Comparison of ENCODE assay signal across 8 mouse cellular contexts in genomic region chr4:48042466-48042785, GRCm38 (mm10). TPM values are rescaled to one million over a fixed set of nuclear protein-coding genes. Genes with fewer than 3 reads are reported as not detected.
DNase-seq lines count a peak whose midpoint lies in the region; ATAC-seq and TF ChIP-seq lines count a peak whose summit lies in the region.

No protein-coding gene starts in this region.

- intact Hi-C loops in left cerebral cortex, postnatal 36 days (cut with DNase I), result loop anchor here (5.0 to 10.0 kb wide), 4 partner anchors 220 to 608 kb away; no protein-coding TSS in a partner anchor

- no peak for DNase-seq in heart, adult 9 months (ENCODE audit: low spot score in 2 of 2)
- DNase-seq in CH12.LX (ENCODE audit: extremely low read depth), result no peak
- no peak for DNase-seq in forebrain, embryonic 14.5 days (ENCODE audit: low spot score)
- DNase-seq in yolk sac, embryonic 10.5 days (ENCODE audit: low spot score), result no peak
- no peak for DNase-seq in left cerebral cortex, postnatal 36 days (ENCODE audit: low spot score in 2 of 2)
- DNase-seq in adrenal gland, adult 18-20 months (ENCODE audit: low spot score in 2 of 2), result no peak

- no peaks in the 10 kb centered on the region for H3K9me3 ChIP-seq in heart, embryonic 11.5 days (replicated peaks; ENCODE audit: control insufficient read depth, low read length)
- no peaks in the 10 kb centered on the region for H3K9me3 ChIP-seq in CH12.LX (replicated peaks; ENCODE audit: low read length)
- H3K9me3 ChIP-seq in forebrain, embryonic 14.5 days (replicated peaks; ENCODE audit: control insufficient read depth, low read length), result no peaks in the 10 kb centered on the region
- no peaks in the 10 kb centered on the region for H3K9me3 ChIP-seq in liver, embryonic 15.5 days (replicated peaks)

- in situ Hi-C loops in CH12.LX (cut with MboI; ENCODE audit: low pct_ligation_motif_present, low pct_unique_long_range_greater_than_20kb, low sequenced_read_pairs), result no loop called here

- peak overlapping the region; percentile 70 for H3K4me3 ChIP-seq in heart, embryonic 11.5 days (ENCODE audit: low read depth, low read length)
- peak overlapping the region; percentile 51 to 76 (median 73) for H3K4me3 ChIP-seq in CH12.LX (replicated peaks in 1 of 3; ENCODE audit: low read depth in 2 of 3, low read length in 2 of 3, poor library complexity in 1 of 3)
- H3K4me3 ChIP-seq in forebrain, embryonic 14.5 days (ENCODE audit: low read depth, low read length), result peak overlapping the region; percentile 68
- peak overlapping the region; percentile 74 for H3K4me3 ChIP-seq in liver, embryonic 15.5 days (replicated peaks)

- no peaks in the 10 kb centered on the region for H3K36me3 ChIP-seq in heart, embryonic 11.5 days (ENCODE audit: control insufficient read depth, insufficient read depth, low read length)
- H3K36me3 ChIP-seq in CH12.LX (replicated peaks in 1 of 2; ENCODE audit: control insufficient read depth in 1 of 2, insufficient read depth in 1 of 2, low read length in 1 of 2), result no peaks in the 10 kb centered on the region
- H3K36me3 ChIP-seq in forebrain, embryonic 14.5 days (ENCODE audit: control insufficient read depth, insufficient read depth, low read length), result no peaks in the 10 kb centered on the region
- no peaks in the 10 kb centered on the region for H3K36me3 ChIP-seq in liver, embryonic 15.5 days (replicated peaks)

- TF ChIP-seq POLR2A in CH12.LX (IDR thresholded peaks at IDR 0.05; ENCODE audit: low read depth, low read length), result no peak

- H3K4me2 ChIP-seq in heart, embryonic 11.5 days, result peak overlapping the region; percentile 100
- H3K4me2 ChIP-seq in CH12.LX (ENCODE audit: insufficient read depth, low read depth, poor library complexity, severe bottlenecking), result peak overlapping the region; percentile 81
- peak overlapping the region; percentile 99 for H3K4me2 ChIP-seq in forebrain, embryonic 14.5 days (ENCODE audit: low read length)
- peak overlapping the region; percentile 96 for H3K4me2 ChIP-seq in liver, embryonic 15.5 days

- H3K4me1 ChIP-seq in heart, embryonic 11.5 days (ENCODE audit: control insufficient read depth, insufficient read depth, low read length), result peaks cover 9% of the 10 kb centered on the region
- peaks cover 0 to 19% of the 10 kb centered on the region in 2 experiments; a peak in 2 of 4 replicates for H3K4me1 ChIP-seq in CH12.LX (ENCODE audit: control insufficient read depth in 1 of 2, insufficient read depth in 2 of 2)
- peaks cover 17% of the 10 kb centered on the region for H3K4me1 ChIP-seq in forebrain, embryonic 14.5 days (ENCODE audit: control insufficient read depth, insufficient read depth, low read length)
- H3K4me1 ChIP-seq in liver, embryonic 15.5 days (replicated peaks), result peaks cover 39% of the 10 kb centered on the region

- peak overlapping the region; percentile 97 for H3K27ac ChIP-seq in heart, embryonic 11.5 days (ENCODE audit: low read depth, low read length)
- H3K27ac ChIP-seq in CH12.LX (ENCODE audit: insufficient read depth, low read depth), result no peak overlapping the region
- peak overlapping the region; percentile 98 for H3K27ac ChIP-seq in forebrain, embryonic 14.5 days (ENCODE audit: low read depth, low read length)
- H3K27ac ChIP-seq in liver, embryonic 15.5 days (replicated peaks), result peak overlapping the region; percentile 86; the same call in 1 of the 2 replicates

- H3K27me3 ChIP-seq in heart, embryonic 11.5 days (ENCODE audit: control insufficient read depth, insufficient read depth, low read length), result peaks cover 17% of the 10 kb centered on the region
- peaks cover 28% of the 10 kb centered on the region for H3K27me3 ChIP-seq in CH12.LX (replicated peaks)
- peaks cover 6% of the 10 kb centered on the region for H3K27me3 ChIP-seq in forebrain, embryonic 14.5 days (replicated peaks; ENCODE audit: control insufficient read depth, insufficient read depth, low read length)
- peaks cover 48% of the 10 kb centered on the region for H3K27me3 ChIP-seq in liver, embryonic 15.5 days

- H3K9ac ChIP-seq in heart, embryonic 11.5 days (ENCODE audit: low read depth, low read length), result peak overlapping the region; percentile 94
- peak overlapping the region; percentile 81 for H3K9ac ChIP-seq in CH12.LX (ENCODE audit: insufficient read depth, low read depth)
- H3K9ac ChIP-seq in forebrain, embryonic 14.5 days (ENCODE audit: low read length), result peak overlapping the region; percentile 88
- H3K9ac ChIP-seq in liver, embryonic 15.5 days, result peak overlapping the region; percentile 71

- TF ChIP-seq CTCF in CH12.LX (conservative IDR thresholded peaks at IDR 0.05 in 1 of 2, IDR thresholded peaks at IDR 0.05 in 1 of 2; ENCODE audit: low read depth in 2 of 2, low read length in 2 of 2), result no peak

- WGBS in heart, embryonic 11.5 days (ENCODE audit: insufficient replicate concordance), result 0% methylated on average over 4 of the region's 4 CpGs
- WGBS in forebrain, embryonic 14.5 days, result under 1% methylated on average over 4 of the region's 4 CpGs
- 0% methylated on average over 4 of the region's 4 CpGs for WGBS in liver, embryonic 15.5 days (ENCODE audit: insufficient replicate concordance)

- no peaks in the 10 kb centered on the region for H3K79me2 ChIP-seq in CH12.LX (replicated peaks; ENCODE audit: control insufficient read depth, extremely low read depth, insufficient read depth, poor library complexity, severe bottlenecking)

- dilution Hi-C loops in CH12.LX (cut with MboI; ENCODE audit: extremely low pct_ligation_motif_present, extremely low pct_unique_long_range_greater_than_20kb, low sequenced_read_pairs), result no loop called here

- no peak for TF ChIP-seq RAD21 in CH12.LX (IDR thresholded peaks at IDR 0.05; ENCODE audit: low read depth, low read length)

- peak; percentile 6; the same call in 1 of the 2 replicates for ATAC-seq in heart, embryonic 11.5 days (replicated peaks; ENCODE audit: insufficient number of reproducible peaks, low FRiP score, low TSS enrichment)
- ATAC-seq in forebrain, embryonic 14.5 days, result peak; percentile 11
- no peak for ATAC-seq in liver, embryonic 15.5 days (ENCODE audit: insufficient read depth)

- no peak for TF ChIP-seq EP300 in CH12.LX (IDR thresholded peaks at IDR 0.05; ENCODE audit: low read length)

TF ChIP-seq in CH12.LX, 34 proteins besides CTCF, POLR2A, EP300 and RAD21:
- TF ChIP-seq USF2 (conservative IDR thresholded peaks at IDR 0.05; ENCODE audit: low read depth, low read length) (no peak), MAZ (IDR thresholded peaks at IDR 0.05; ENCODE audit: low read depth, low read length) (no peak), SMC3 (IDR thresholded peaks at IDR 0.05; ENCODE audit: low read depth, low read length) (no peak), JUND (conservative IDR thresholded peaks at IDR 0.05; ENCODE audit: low read depth, low read length) (no peak), BHLHE40 (IDR thresholded peaks at IDR 0.05; ENCODE audit: low read depth, low read length) (no peak), MAX (IDR thresholded peaks at IDR 0.05; ENCODE audit: low read length) (no peak), POLR2AphosphoS2 (IDR thresholded peaks at IDR 0.05; ENCODE audit: low read depth, low read length) (no peak), UBTF (IDR thresholded peaks at IDR 0.05; ENCODE audit: low read depth, low read length) (no peak), ZMIZ1 (IDR thresholded peaks at IDR 0.05; ENCODE audit: low read depth, low read length) (no peak), ZKSCAN1 (IDR thresholded peaks at IDR 0.05; ENCODE audit: borderline replicate concordance, low read depth, low read length) (no peak), ZC3H11A (IDR thresholded peaks at IDR 0.05; ENCODE audit: low read depth, low read length) (no peak), TCF12 (IDR thresholded peaks at IDR 0.05; ENCODE audit: low read depth, low read length) (no peak), MAFK (IDR thresholded peaks at IDR 0.05; ENCODE audit: insufficient replicate concordance, low read length) (no peak), MXI1 (IDR thresholded peaks at IDR 0.05; ENCODE audit: low read depth, low read length) (no peak), ELF1 (IDR thresholded peaks at IDR 0.05; ENCODE audit: low read depth, low read length) (no peak)

RNA-seq across cellular contexts. Expression of gene Nr4a3, which starts 2.5 kb away (rescaled TPM):
- polyA plus RNA-seq in heart, embryonic 11.5 days (2014; fragmentation: Nextera tagmentation; extraction: Ambion mirVana), result 0.17 TPM in 1 of 2 replicates, not detected in the other
- total RNA-seq in CH12.LX (2012; rRNA removed) (0.04 and 0.13 TPM in 2 replicates), CH12.LX (2014; rRNA removed) (0.24 and 0.32 TPM in 2 replicates)
- polyA plus RNA-seq in CH12.LX (2012; ENCODE audit: insufficient read length, low read depth), result 0.18 and 0.21 TPM in 2 replicates
- polyA plus RNA-seq in forebrain, embryonic 14.5 days (2014; fragmentation: Nextera tagmentation; extraction: Ambion mirVana), result 3.7 and 5.4 TPM in 2 replicates
- polyA plus RNA-seq in liver, embryonic 15.5 days (2015; fragmentation: Nextera tagmentation; extraction: Ambion mirVana), result not detected in 2 replicates
- 10 to 100 TPM; 21.5 to 25.1 TPM for total RNA-seq in left cerebral cortex, postnatal 36 days (2021)
- total RNA-seq in adrenal gland, adult 18-20 months (2021), result 100 to 1,000 TPM in 1 of 2 experiments, 10 to 100 TPM in 1; 77.9 to 107 TPM
